Mouse (Mus musculus) kidney, adult 2 months (tissue): ENCODE results near the gene Lars2.

ENCODE experiments used
- CTCF ChIP-seq: fragments of 200-500 bp; conservative IDR thresholded peaks from 2 replicates; pipeline ENCODE4 v1.5.1; 2011; ENCODE audit warnings: low read depth, mild to moderate bottlenecking, control low read depth, low read length, moderate library complexity, mixed read lengths; ENCODE audit not compliant: insufficient read depth, insufficient read length
- POLR2A ChIP-seq: fragments of 200-500 bp; IDR thresholded peaks from one replicate; pipeline ENCODE4 v1.6.1; 2011; ENCODE audit warnings: low read depth, low read length, control low read depth

GRCm38 (mm10) chr9:123365353-123365752 lies 1.4 kb upstream of the Lars2 start:
- no peak for TF ChIP-seq CTCF
- TF ChIP-seq POLR2A = no peak
